Mouse (Mus musculus): ENCODE results near the gene Gpr35. TPM values are rescaled to one million over a fixed set of nuclear protein-coding genes. Genes with fewer than 3 reads are reported as not detected.

The Gpr35 gene
- 0.17 TPM in 1 of 2 replicates, not detected in the other for polyA plus RNA-seq (2011; ENCODE audit: insufficient read depth, insufficient read length, low read depth, missing spikeins)

DNA sequence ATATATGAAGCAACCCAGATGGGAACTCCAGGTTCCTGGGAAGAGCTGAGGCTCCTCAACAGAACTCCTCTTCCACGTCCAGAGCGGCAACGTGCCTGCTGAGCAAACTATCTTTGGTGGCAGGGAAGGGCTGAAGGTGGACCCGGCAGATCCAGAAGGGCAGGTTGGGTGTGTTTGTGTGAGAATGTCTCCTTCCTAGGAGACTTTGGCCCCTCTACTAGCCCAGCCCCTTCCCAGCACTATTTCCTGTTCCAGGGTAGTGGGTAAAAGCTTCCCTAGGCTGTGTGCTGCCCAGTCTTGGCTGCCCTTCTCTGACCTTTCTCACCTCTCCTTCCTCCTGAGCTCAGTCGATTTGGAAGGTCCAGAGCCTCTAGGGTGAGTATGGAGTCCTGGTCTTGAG, at the start of gene Gpr35:
Gene Gpr35 (plus strand): TSS at position 259 of the 400 bp plus-strand sequence.
- no peak within 1 kb of the TSS for H3K27ac ChIP-seq (ENCODE audit: insufficient read depth, low read length)
- H3K9ac ChIP-seq (ENCODE audit: low read depth, poor library complexity, severe bottlenecking), result no peak within 1 kb of the TSS
- TF ChIP-seq POLR2A (IDR thresholded peaks at IDR 0.05; ENCODE audit: insufficient read depth, low read length) (no peak), CTCF (IDR thresholded peaks at IDR 0.05; ENCODE audit: low read depth, low read length) (no peak), EP300 (IDR thresholded peaks at IDR 0.05; ENCODE audit: insufficient read depth, low read depth, low read length) (no peak)
- no peaks in the 10 kb centered on the region for H3K4me1 ChIP-seq (ENCODE audit: control insufficient read depth, insufficient read depth, low read length)
- H3K27me3 ChIP-seq (ENCODE audit: control insufficient read depth, insufficient read depth, low read length, poor library complexity, severe bottlenecking), result no peaks in the 10 kb centered on the region
- no peaks in the 10 kb centered on the region for H3K36me3 ChIP-seq (ENCODE audit: control insufficient read depth, insufficient read depth, low read length, poor library complexity, severe bottlenecking)
- H3K9me3 ChIP-seq (replicated peaks; ENCODE audit: control insufficient read depth, insufficient read depth, low read length, poor library complexity, severe bottlenecking), result no peaks in the 10 kb centered on the region
- H3K4me3 ChIP-seq (ENCODE audit: low read depth, low read length), result no peak within 1 kb of the TSS

DNA sequence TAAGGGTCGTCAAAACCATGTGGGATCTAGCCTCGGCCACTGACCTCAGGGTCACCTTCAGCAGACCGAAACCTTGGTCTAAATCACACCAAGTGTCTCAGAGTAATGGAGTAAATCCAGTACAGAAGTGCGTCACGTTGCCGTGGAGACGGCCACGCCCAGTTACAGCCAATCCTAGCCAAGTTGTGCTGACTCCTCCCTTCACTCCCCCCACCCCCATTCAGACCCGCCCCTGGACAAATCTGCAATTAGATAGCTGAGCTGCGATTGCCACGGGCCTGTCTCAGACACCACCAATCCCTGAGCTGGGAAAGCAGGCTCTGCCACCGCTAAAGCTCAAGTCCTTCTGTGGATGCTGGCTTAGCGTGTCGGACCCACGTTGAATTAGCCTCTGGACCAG, 47.9 kb upstream of the Gpr35 start, which contains the start of gene Ankmy1:
Gene Ankmy1 (minus strand): TSS at position 121 of the 400 bp plus-strand sequence.
- TF ChIP-seq EP300 (IDR thresholded peaks at IDR 0.05; ENCODE audit: insufficient read depth, low read depth, low read length), result no peak
- TF ChIP-seq CTCF (IDR thresholded peaks at IDR 0.05; ENCODE audit: low read depth, low read length), result no peak
- no peak for TF ChIP-seq POLR2A (IDR thresholded peaks at IDR 0.05; ENCODE audit: insufficient read depth, low read length)
- Histone ChIP-seq H3K9ac (ENCODE audit: low read depth, poor library complexity, severe bottlenecking) (no peak within 1 kb of the TSS), H3K4me1 (ENCODE audit: control insufficient read depth, insufficient read depth, low read length) (no peaks in the 10 kb centered on the region), H3K27me3 (ENCODE audit: control insufficient read depth, insufficient read depth, low read length, poor library complexity, severe bottlenecking) (no peaks in the 10 kb centered on the region), H3K4me3 (ENCODE audit: low read depth, low read length) (peak within 1 kb of the TSS; percentile 39), H3K9me3 (replicated peaks; ENCODE audit: control insufficient read depth, insufficient read depth, low read length, poor library complexity, severe bottlenecking) (no peaks in the 10 kb centered on the region), H3K36me3 (ENCODE audit: control insufficient read depth, insufficient read depth, low read length, poor library complexity, severe bottlenecking) (no peaks in the 10 kb centered on the region), H3K27ac (ENCODE audit: insufficient read depth, low read length) (no peak within 1 kb of the TSS)

DNA sequence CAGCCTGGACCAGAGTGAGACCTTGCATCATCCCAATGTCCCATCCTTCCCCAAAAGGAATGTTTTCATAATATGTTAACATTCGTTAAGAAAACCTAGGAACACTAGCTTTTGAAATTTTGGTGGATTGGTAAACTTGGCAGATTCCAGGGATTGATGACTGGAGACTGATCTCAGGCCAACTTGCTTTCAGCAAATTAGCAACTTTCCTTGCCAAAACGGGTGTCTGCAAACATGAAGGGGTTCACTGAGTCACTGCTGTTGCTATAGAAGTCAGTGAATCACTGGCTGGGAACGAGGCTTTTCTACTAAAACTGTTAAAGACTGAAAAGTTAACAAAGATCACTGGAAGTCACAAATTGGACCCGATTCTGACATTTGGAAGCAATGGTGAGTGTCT, 47.0 kb upstream of the Gpr35 start:
- Histone ChIP-seq H3K27me3 (ENCODE audit: control insufficient read depth, insufficient read depth, low read length, poor library complexity, severe bottlenecking) (no peaks in the 10 kb centered on the region), H3K4me1 (ENCODE audit: control insufficient read depth, insufficient read depth, low read length) (no peaks in the 10 kb centered on the region), H3K9me3 (replicated peaks; ENCODE audit: control insufficient read depth, insufficient read depth, low read length, poor library complexity, severe bottlenecking) (no peaks in the 10 kb centered on the region), H3K36me3 (ENCODE audit: control insufficient read depth, insufficient read depth, low read length, poor library complexity, severe bottlenecking) (no peaks in the 10 kb centered on the region), H3K4me3 (ENCODE audit: low read depth, low read length) (no peak overlapping the region), H3K9ac (ENCODE audit: low read depth, poor library complexity, severe bottlenecking) (no peak overlapping the region), H3K27ac (ENCODE audit: insufficient read depth, low read length) (no peak overlapping the region)
- TF ChIP-seq POLR2A (IDR thresholded peaks at IDR 0.05; ENCODE audit: insufficient read depth, low read length) (no peak), CTCF (IDR thresholded peaks at IDR 0.05; ENCODE audit: low read depth, low read length) (no peak), EP300 (IDR thresholded peaks at IDR 0.05; ENCODE audit: insufficient read depth, low read depth, low read length) (no peak)

DNA sequence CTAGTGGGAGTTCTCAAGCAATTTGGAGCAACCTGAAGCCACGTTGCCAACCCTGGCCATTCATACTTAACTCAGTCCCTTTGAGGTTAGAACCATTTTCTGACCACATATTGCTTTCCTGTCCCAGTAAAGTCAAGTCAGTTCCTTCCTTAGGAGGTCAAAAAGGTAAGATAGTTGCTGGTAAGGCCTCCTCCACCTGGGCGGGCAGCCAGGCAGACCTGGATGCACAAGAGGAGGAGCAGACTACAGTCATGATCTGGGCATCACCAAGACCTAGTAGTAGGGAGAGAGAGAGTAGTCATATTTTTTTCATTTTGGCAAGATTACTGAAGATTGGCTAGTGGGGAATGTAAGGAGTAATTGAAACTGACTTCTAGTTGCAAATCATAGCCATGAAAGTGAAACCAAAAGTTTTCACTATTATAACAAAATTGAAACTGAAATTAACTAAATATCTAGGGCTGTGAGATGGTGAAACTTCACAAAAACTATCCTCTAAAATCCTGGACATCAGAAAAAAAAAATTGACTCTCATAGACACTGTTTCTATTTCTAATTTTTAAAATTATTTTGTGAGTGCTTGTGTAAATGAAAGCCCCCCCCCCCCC, 44.9 kb upstream of the Gpr35 start:
- no peaks in the 10 kb centered on the region for H3K27me3 ChIP-seq (ENCODE audit: control insufficient read depth, insufficient read depth, low read length, poor library complexity, severe bottlenecking)
- no peaks in the 10 kb centered on the region for H3K9me3 ChIP-seq (replicated peaks; ENCODE audit: control insufficient read depth, insufficient read depth, low read length, poor library complexity, severe bottlenecking)

DNA sequence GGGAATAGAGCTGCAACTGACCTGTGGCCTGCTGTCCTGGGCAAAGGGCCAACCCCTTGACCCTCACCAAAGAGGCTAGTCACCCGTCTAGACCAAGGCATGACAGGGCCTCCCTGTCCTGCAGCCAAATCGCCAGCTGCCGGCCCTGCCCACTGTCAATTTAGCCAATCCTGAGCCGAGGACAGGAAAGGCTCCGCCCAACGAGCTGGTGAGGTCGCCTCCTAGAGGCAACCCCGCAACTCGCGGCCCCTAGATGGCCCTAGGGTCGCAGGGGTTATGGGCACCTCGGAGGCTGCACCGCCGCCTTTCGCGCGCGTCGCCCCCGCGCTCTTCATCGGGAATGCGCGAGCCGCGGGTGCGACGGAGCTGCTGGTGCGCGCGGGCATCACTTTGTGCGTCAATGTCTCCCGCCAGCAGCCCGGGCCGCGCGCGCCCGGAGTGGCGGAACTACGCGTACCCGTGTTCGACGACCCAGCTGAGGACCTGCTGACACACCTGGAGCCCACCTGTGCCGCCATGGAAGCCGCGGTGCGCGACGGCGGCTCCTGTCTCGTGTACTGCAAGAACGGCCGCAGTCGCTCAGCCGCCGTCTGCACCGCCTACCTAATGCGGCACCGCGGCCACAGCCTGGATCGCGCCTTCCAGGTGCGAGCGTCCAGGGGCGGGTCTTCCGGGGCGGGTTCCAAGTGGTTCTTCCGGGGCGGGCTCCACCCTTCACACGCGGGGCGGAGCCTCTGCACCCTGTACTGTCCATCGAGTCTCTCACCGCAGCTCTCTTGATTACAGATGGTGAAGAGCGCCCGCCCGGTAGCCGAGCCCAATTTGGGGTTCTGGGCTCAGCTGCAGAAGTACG, 43.7 kb upstream of the Gpr35 start, which contains the start of gene Dusp28:
Gene Dusp28 (plus strand): TSS at position 203 of the 853 bp plus-strand sequence.
- Histone ChIP-seq H3K4me3 (ENCODE audit: low read depth, low read length) (peak within 1 kb of the TSS; percentile 90), H3K9ac (ENCODE audit: low read depth, poor library complexity, severe bottlenecking) (peak within 1 kb of the TSS; percentile 89), H3K9me3 (replicated peaks; ENCODE audit: control insufficient read depth, insufficient read depth, low read length, poor library complexity, severe bottlenecking) (no peaks in the 10 kb centered on the region), H3K36me3 (ENCODE audit: control insufficient read depth, insufficient read depth, low read length, poor library complexity, severe bottlenecking) (no peaks in the 10 kb centered on the region), H3K27ac (ENCODE audit: insufficient read depth, low read length) (peak within 1 kb of the TSS; percentile 17; the same call in 1 of the 2 replicates), H3K4me1 (ENCODE audit: control insufficient read depth, insufficient read depth, low read length) (no peaks in the 10 kb centered on the region), H3K27me3 (ENCODE audit: control insufficient read depth, insufficient read depth, low read length, poor library complexity, severe bottlenecking) (no peaks in the 10 kb centered on the region)
- TF ChIP-seq POLR2A (IDR thresholded peaks at IDR 0.05; ENCODE audit: insufficient read depth, low read length) (peak; percentile 58), EP300 (IDR thresholded peaks at IDR 0.05; ENCODE audit: insufficient read depth, low read depth, low read length) (no peak), CTCF (IDR thresholded peaks at IDR 0.05; ENCODE audit: low read depth, low read length) (peak; percentile 49)

More for the DNA sequence above, 44.9 kb upstream of the Gpr35 start:
- Histone ChIP-seq H3K27ac (ENCODE audit: insufficient read depth, low read length) (no peak overlapping the region), H3K9ac (ENCODE audit: low read depth, poor library complexity, severe bottlenecking) (no peak overlapping the region), H3K4me1 (ENCODE audit: control insufficient read depth, insufficient read depth, low read length) (no peaks in the 10 kb centered on the region), H3K4me3 (ENCODE audit: low read depth, low read length) (no peak overlapping the region), H3K36me3 (ENCODE audit: control insufficient read depth, insufficient read depth, low read length, poor library complexity, severe bottlenecking) (no peaks in the 10 kb centered on the region)
- TF ChIP-seq EP300 (IDR thresholded peaks at IDR 0.05; ENCODE audit: insufficient read depth, low read depth, low read length), result no peak

All from ES-Bruce4 (cell line).